Mouse (Mus musculus) ES-Bruce4 (cell line): ENCODE measurements around the gene Nol4l.

Experiments
- CTCF ChIP-seq: IDR thresholded peaks from one replicate; pipeline ENCODE4 v1.8.1; 2011; ENCODE audit warnings: low read depth, low read length
- POLR2A ChIP-seq: IDR thresholded peaks from one replicate; pipeline ENCODE4 v1.8.1; 2011; ENCODE audit warnings: low read length; ENCODE audit not compliant: insufficient read depth

- TF ChIP-seq CTCF: peak; percentile 44
- TF ChIP-seq POLR2A: no peak
These were observed 34.6 kb upstream of the Nol4l start for GRCm38 (mm10) chr2:153564343-153564742.
